Mouse (Mus musculus): Measurements from ENCODE around the gene Ttc13. TPM values are rescaled to one million over a fixed set of nuclear protein-coding genes. Genes with fewer than 3 reads are reported as not detected.

Gene Ttc13
- polyA plus RNA-seq, 1 experiment from 2014 or later, result 47.9 TPM

GRCm38 (mm10) chr8:124720938-124721861 lies 583 bp downstream of the Ttc13 start:
- 4% methylated on average over 15 of the region's 31 CpGs for WGBS
- peak; percentile 47 for ATAC-seq (ENCODE audit: low read depth)
- Histone ChIP-seq H3K27me3 (replicated peaks; ENCODE audit: control insufficient read depth, insufficient read depth, low read length) (no peaks in the 10 kb centered on the region), H3K4me3 (ENCODE audit: low read depth, low read length) (peak overlapping the region; percentile 92), H3K36me3 (ENCODE audit: control insufficient read depth, insufficient read depth, low read length) (peaks cover 11% of the 10 kb centered on the region; the same call in 1 of the 2 replicates), H3K9ac (ENCODE audit: low read depth, low read length) (peak overlapping the region; percentile 80), H3K4me2 (ENCODE audit: low read depth, low read length) (peak overlapping the region; percentile 80), H3K27ac (replicated peaks; ENCODE audit: low read depth, low read length) (no peak overlapping the region), H3K4me1 (ENCODE audit: control insufficient read depth, insufficient read depth, low read length) (peaks cover 15% of the 10 kb centered on the region), H3K9me3 (ENCODE audit: control insufficient read depth, low read length) (no peaks in the 10 kb centered on the region)
- no peak for DNase-seq (ENCODE audit: low spot score)

DNA sequence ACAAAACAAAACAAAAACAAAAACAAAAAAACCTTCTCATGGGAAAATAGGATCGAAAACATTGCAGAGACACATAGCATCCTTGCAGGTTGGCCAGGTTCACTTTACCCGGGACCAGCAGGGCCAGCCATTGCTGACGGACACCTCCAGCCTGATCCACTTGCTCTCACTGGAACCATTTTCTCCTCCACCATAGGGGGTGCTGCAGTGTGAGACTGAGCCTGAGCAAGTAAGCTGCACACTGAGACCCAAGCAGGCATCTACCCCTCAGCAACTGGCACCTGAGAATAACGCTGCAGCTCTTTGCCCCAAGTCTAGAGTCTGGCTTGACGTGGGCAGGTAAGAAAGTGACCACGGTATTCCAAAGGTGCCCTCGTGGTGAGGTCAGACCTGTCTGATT lies 1.6 kb downstream of the Ttc13 start:
- no peak overlapping the region for H3K27ac ChIP-seq (replicated peaks; ENCODE audit: low read depth, low read length)
- ATAC-seq (ENCODE audit: low read depth) (no peak), DNase-seq (ENCODE audit: low spot score) (no peak)
- WGBS, result 78% methylated on average over 7 of the region's 7 CpGs
- no peak overlapping the region for H3K4me3 ChIP-seq (ENCODE audit: low read depth, low read length)
- H3K4me1 ChIP-seq (ENCODE audit: control insufficient read depth, insufficient read depth, low read length), result peaks cover 15% of the 10 kb centered on the region
- 0 out of 2 replicates have a peak, but pooled peaks cover 1% of the 10 kb centered on the region for H3K36me3 ChIP-seq (ENCODE audit: control insufficient read depth, insufficient read depth, low read length)
- H3K9ac ChIP-seq (ENCODE audit: low read depth, low read length), result no peak overlapping the region
- H3K4me2 ChIP-seq (ENCODE audit: low read depth, low read length), result no peak overlapping the region
- H3K9me3 ChIP-seq (ENCODE audit: control insufficient read depth, low read length), result no peaks in the 10 kb centered on the region
- H3K27me3 ChIP-seq (replicated peaks; ENCODE audit: control insufficient read depth, insufficient read depth, low read length), result no peaks in the 10 kb centered on the region

DNA sequence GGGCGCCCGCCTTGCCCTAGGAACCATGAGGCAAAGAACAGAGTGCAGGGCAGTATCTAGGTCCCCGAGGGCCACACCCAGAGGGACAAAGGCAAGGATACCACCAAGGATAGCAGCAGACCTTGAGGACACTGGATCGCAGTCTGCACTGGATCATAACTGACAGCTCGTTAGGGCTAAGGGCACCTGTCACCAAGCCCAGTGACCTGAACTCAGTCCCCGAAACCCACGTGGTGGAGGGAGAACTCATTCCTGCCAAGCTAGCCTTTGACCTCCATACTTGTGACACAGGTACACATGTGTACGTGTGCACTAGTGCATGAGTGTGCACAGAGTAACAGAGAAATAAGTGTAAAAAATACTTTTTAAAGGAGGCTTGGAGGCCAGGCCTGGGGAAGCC lies 6.0 kb downstream of the Ttc13 start:
- Histone ChIP-seq H3K27ac (replicated peaks; ENCODE audit: low read depth, low read length) (no peak overlapping the region), H3K4me3 (ENCODE audit: low read depth, low read length) (no peak overlapping the region), H3K27me3 (replicated peaks; ENCODE audit: control insufficient read depth, insufficient read depth, low read length) (no peaks in the 10 kb centered on the region), H3K4me1 (ENCODE audit: control insufficient read depth, insufficient read depth, low read length) (no peaks in the 10 kb centered on the region), H3K36me3 (ENCODE audit: control insufficient read depth, insufficient read depth, low read length) (peaks cover 23% of the 10 kb centered on the region), H3K9ac (ENCODE audit: low read depth, low read length) (no peak overlapping the region), H3K9me3 (ENCODE audit: control insufficient read depth, low read length) (no peaks in the 10 kb centered on the region), H3K4me2 (ENCODE audit: low read depth, low read length) (no peak overlapping the region)
- 87% methylated on average over 8 of the region's 8 CpGs for WGBS
- no peak for DNase-seq (ENCODE audit: low spot score)
- no peak for ATAC-seq (ENCODE audit: low read depth)

DNA sequence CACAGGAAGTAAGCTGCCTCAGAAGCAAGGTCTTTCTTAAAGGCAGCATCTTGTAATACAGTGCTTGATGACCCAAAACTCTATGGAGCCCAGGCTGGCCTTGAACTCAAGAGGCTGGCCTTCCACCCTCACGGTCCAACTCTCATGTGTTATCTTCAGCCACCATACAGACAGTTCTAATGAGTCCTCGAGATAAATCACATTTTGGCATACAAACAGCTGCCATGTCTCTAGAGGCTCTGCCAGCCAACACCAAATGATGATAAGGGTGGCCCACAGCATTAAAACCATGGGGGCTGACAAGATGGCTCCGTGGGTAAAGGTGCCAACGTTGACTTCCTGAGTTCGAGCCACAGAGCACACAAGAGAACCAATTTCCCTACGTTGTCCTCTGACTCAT lies 8.6 kb downstream of the Ttc13 start:
- no peak for DNase-seq (ENCODE audit: low spot score)
- Histone ChIP-seq H3K27me3 (replicated peaks; ENCODE audit: control insufficient read depth, insufficient read depth, low read length) (no peaks in the 10 kb centered on the region), H3K4me1 (ENCODE audit: control insufficient read depth, insufficient read depth, low read length) (no peaks in the 10 kb centered on the region), H3K4me3 (ENCODE audit: low read depth, low read length) (no peak overlapping the region), H3K4me2 (ENCODE audit: low read depth, low read length) (no peak overlapping the region), H3K36me3 (ENCODE audit: control insufficient read depth, insufficient read depth, low read length) (peaks cover 41% of the 10 kb centered on the region), H3K9ac (ENCODE audit: low read depth, low read length) (no peak overlapping the region), H3K9me3 (ENCODE audit: control insufficient read depth, low read length) (no peaks in the 10 kb centered on the region), H3K27ac (replicated peaks; ENCODE audit: low read depth, low read length) (no peak overlapping the region)
- whole genome bisulfite sequencing, result 93% methylated on average over 6 of the region's 6 CpGs
- no peak for ATAC-seq (ENCODE audit: low read depth)

DNA sequence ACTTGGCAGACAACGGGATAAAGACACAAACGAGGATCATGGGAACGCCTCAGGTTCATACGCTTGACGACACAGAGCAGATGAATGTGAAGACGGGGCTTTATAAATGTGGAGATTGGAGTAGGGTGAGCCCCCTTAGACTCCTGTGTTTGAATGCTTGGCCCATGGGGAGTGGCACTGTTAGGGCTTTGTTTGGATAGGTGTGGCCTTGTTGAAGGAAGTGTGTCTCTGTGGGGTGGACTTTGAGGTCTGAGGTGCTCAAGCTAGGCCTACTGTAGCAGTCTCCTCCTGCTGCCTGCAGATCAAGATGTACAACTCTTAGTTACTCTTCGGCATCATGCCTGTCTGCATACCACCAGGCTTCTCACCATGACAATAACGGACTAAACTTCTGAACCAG lies 16.0 kb downstream of the Ttc13 start:
- Histone ChIP-seq H3K4me3 (ENCODE audit: low read depth, low read length) (no peak overlapping the region), H3K27ac (replicated peaks; ENCODE audit: low read depth, low read length) (no peak overlapping the region), H3K9ac (ENCODE audit: low read depth, low read length) (no peak overlapping the region), H3K4me1 (ENCODE audit: control insufficient read depth, insufficient read depth, low read length) (no peaks in the 10 kb centered on the region), H3K4me2 (ENCODE audit: low read depth, low read length) (no peak overlapping the region), H3K36me3 (ENCODE audit: control insufficient read depth, insufficient read depth, low read length) (peaks cover 57% of the 10 kb centered on the region), H3K9me3 (ENCODE audit: control insufficient read depth, low read length) (no peaks in the 10 kb centered on the region), H3K27me3 (replicated peaks; ENCODE audit: control insufficient read depth, insufficient read depth, low read length) (no peaks in the 10 kb centered on the region)
- 95% methylated on average over 8 of the region's 8 CpGs for WGBS
- DNase-seq (ENCODE audit: low spot score), result no peak
- no peak for ATAC-seq (ENCODE audit: low read depth)

- Histone ChIP-seq H3K4me1 (ENCODE audit: control insufficient read depth, insufficient read depth, low read length) (no peaks in the 10 kb centered on the region), H3K36me3 (ENCODE audit: control insufficient read depth, insufficient read depth, low read length) (peaks cover 55% of the 10 kb centered on the region), H3K27ac (replicated peaks; ENCODE audit: low read depth, low read length) (no peak overlapping the region), H3K27me3 (replicated peaks; ENCODE audit: control insufficient read depth, insufficient read depth, low read length) (no peaks in the 10 kb centered on the region), H3K4me2 (ENCODE audit: low read depth, low read length) (no peak overlapping the region), H3K9ac (ENCODE audit: low read depth, low read length) (no peak overlapping the region), H3K4me3 (ENCODE audit: low read depth, low read length) (no peak overlapping the region), H3K9me3 (ENCODE audit: control insufficient read depth, low read length) (no peaks in the 10 kb centered on the region)
- 81% methylated on average over 4 of the region's 4 CpGs for WGBS
- DNase-seq (ENCODE audit: low spot score) (peak; percentile 4), ATAC-seq (ENCODE audit: low read depth) (no peak)
These were observed 17.4 kb downstream of the Ttc13 start for GRCm38 (mm10) chr8:124704376-124704775.

DNA sequence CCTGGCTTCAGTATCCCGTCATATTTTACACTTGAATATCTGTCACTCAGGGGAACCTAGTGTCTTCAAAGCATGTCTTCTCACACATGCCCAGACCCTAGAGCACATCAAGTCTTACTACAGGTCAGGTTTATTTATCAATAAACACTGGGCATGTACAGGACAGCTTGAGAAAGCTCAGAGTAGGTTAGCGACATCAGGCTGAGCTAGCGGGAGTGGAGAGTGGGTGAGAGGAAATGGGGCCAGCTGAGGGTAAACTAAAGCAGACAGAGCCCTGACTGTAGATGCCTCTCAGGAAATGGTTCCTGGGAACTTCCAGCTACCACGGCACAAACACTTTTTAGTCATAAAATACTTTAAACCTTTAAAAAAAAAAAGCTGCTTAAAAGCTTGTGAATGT lies 18.3 kb downstream of the Ttc13 start:
- H3K4me1 ChIP-seq (ENCODE audit: control insufficient read depth, insufficient read depth, low read length), result no peaks in the 10 kb centered on the region
- H3K36me3 ChIP-seq (ENCODE audit: control insufficient read depth, insufficient read depth, low read length), result peaks cover 53% of the 10 kb centered on the region
- DNase-seq (ENCODE audit: low spot score) (no peak), ATAC-seq (ENCODE audit: low read depth) (no peak)
- no peaks in the 10 kb centered on the region for H3K27me3 ChIP-seq (replicated peaks; ENCODE audit: control insufficient read depth, insufficient read depth, low read length)
- WGBS, result 64% methylated on average over 4 of the region's 4 CpGs
- H3K9ac ChIP-seq (ENCODE audit: low read depth, low read length), result no peak overlapping the region
- H3K27ac ChIP-seq (replicated peaks; ENCODE audit: low read depth, low read length), result no peak overlapping the region
- no peaks in the 10 kb centered on the region for H3K9me3 ChIP-seq (ENCODE audit: control insufficient read depth, low read length)
- no peak overlapping the region for H3K4me2 ChIP-seq (ENCODE audit: low read depth, low read length)
- H3K4me3 ChIP-seq (ENCODE audit: low read depth, low read length), result no peak overlapping the region

- Histone ChIP-seq H3K27me3 (replicated peaks; ENCODE audit: control insufficient read depth, insufficient read depth, low read length) (no peaks in the 10 kb centered on the region), H3K4me1 (ENCODE audit: control insufficient read depth, insufficient read depth, low read length) (no peaks in the 10 kb centered on the region), H3K36me3 (ENCODE audit: control insufficient read depth, insufficient read depth, low read length) (peaks cover 56% of the 10 kb centered on the region), H3K4me2 (ENCODE audit: low read depth, low read length) (no peak overlapping the region), H3K9me3 (ENCODE audit: control insufficient read depth, low read length) (no peaks in the 10 kb centered on the region), H3K9ac (ENCODE audit: low read depth, low read length) (no peak overlapping the region), H3K27ac (replicated peaks; ENCODE audit: low read depth, low read length) (no peak overlapping the region), H3K4me3 (ENCODE audit: low read depth, low read length) (no peak overlapping the region)
- ATAC-seq (ENCODE audit: low read depth), result no peak
- no peak for DNase-seq (ENCODE audit: low spot score)
- WGBS, result 82% methylated on average over 3 of the region's 3 CpGs
These were observed 19.6 kb downstream of the Ttc13 start for GRCm38 (mm10) chr8:124702183-124702582.

DNA sequence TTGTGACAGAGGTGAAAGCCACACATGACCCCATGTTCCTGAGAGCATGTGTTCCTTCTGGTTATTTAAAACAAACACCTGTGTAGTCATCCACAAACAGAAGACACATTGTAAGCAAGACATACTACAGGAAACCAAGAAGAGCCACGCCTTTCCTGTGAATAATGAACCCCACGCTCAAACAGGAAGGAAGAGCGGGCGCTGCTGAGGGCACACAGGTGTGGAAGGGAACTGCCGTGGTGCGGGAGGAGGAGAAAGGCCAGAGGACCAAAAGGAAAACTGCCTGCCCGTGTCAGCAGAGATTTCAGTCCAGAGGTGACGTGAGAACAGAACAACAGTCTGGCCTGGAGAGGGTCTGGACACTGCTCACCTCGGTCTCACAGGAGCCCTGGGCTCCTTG lies 20.8 kb downstream of the Ttc13 start:
- Histone ChIP-seq H3K36me3 (ENCODE audit: control insufficient read depth, insufficient read depth, low read length) (peaks cover 54% of the 10 kb centered on the region), H3K4me1 (ENCODE audit: control insufficient read depth, insufficient read depth, low read length) (no peaks in the 10 kb centered on the region), H3K4me3 (ENCODE audit: low read depth, low read length) (no peak overlapping the region), H3K27ac (replicated peaks; ENCODE audit: low read depth, low read length) (no peak overlapping the region), H3K9me3 (ENCODE audit: control insufficient read depth, low read length) (no peaks in the 10 kb centered on the region), H3K27me3 (replicated peaks; ENCODE audit: control insufficient read depth, insufficient read depth, low read length) (no peaks in the 10 kb centered on the region), H3K9ac (ENCODE audit: low read depth, low read length) (no peak overlapping the region), H3K4me2 (ENCODE audit: low read depth, low read length) (no peak overlapping the region)
- ATAC-seq (ENCODE audit: low read depth) (no peak), DNase-seq (ENCODE audit: low spot score) (no peak)
- 86% methylated on average over 9 of the region's 9 CpGs for WGBS

Measured in embryonic facial prominence, embryonic 14.5 days (tissue).